Mouse (Mus musculus) brain, adult 2 months (tissue): ENCODE data around the gene Eogt.

Source experiments
- DNase-seq: peaks from one replicate; pipeline ENCODE4 v3.0.0; 2011; ENCODE audit warnings: low read depth, low spot score

Gene Eogt

DNA sequence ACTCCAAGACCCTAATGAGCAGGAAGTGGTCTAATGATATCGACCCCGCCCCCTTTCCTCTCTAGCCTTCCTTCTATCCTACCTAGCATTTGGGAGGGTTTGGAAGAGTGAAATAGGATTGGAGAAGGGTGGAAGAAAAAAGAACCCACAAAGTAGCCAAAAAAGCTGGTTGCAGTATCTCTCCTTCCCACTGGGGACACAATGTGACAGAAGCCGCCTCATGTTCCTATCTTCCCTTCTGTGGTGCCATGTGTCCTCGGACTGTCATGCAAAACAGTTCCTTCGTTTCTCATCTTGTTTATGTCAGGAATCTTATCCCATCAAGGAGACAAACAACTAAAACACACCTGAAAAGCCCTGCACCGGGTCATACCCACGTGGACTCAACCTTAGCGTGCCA is 42.9 kb downstream of the Eogt start:
- no peak for DNase-seq

DNA sequence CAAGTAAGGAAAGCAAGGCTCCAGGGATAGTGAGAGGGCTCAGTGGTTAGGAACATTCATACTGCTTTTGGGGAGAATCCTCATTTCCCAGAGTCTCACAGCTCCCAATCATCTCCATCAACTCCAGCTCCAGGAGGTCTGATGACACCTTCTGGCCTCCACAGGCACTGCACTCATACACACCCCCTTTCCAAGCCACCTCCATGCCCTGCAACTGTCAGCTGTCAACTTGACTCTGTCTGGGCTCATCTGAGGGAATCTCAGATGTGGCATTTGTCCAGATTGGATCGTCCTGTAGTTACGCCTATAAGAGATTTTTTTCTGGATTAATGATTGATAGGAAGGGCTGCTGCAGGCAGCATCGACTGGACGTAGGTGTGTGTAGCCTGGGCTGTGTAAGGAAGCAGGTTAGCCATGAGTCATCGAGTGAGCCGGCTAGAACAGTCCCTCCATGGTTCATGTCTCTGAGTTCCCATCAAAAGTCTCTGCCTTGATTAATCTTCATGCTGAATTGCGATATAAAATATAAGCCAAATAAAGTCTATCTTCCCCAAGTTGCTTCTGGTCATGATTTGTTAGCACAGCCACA is 44.6 kb downstream of the Eogt start:
- DNase-seq: peak; percentile 49

DNA sequence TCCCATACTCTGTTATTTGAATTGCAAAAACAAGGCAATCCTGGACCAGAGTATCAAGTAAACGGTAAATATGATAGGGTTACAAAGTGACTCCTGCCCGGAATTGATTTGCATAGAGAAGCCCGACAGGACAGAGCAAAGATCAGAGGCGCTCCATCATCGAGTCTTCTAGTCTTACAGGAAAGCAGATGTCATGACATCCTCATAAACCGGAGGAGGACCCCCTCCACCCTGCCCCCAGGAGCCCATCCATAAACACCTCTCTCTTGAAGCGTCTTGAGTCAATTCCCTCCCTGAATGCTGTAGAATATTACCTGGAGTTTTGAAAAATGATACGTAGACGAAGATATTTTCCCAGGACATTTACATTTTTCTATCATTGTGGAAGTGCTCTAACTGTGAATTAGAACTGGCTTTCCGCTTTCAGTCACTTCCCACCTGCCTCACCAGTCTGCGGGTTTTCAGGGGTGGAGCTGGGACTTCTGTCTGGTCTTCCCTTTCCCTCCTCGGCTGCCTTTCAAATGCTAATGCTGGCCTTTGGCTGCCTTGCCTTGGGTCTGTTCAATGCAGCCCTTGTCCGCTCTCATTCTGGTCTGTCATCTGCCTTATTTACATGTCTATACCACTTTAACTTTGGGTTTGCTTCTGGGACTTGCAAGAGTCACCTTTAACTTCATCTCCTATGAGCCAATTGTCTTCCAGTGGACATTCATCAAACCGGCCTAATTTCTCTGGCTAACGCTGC is 46.9 kb downstream of the Eogt start:
- DNase-seq: no peak

GRCm38 (mm10) chr6:97101190-97101957 is 47.6 kb downstream of the Eogt start:
- no peak for DNase-seq

DNA sequence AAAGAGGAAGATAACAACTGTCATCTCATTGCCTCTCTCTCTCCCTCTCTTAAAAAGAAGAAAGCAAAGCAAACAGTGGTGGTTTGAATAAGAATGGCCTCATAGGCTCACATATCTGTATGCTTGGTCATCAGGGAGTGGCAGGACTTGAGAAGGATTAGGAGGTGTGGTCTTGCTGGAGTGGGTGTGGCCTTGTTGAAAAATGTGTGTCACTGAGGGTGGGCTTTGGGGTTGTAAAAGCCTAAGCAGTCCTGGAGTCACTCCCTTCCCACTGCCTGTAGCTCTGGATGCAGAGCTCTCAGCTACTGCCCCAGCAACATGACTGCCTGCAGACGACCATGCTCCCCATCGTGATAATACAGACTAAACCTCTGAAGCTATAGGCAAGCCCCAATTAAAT is 66.6 kb downstream of the Eogt start:
- DNase-seq: no peak

DNA sequence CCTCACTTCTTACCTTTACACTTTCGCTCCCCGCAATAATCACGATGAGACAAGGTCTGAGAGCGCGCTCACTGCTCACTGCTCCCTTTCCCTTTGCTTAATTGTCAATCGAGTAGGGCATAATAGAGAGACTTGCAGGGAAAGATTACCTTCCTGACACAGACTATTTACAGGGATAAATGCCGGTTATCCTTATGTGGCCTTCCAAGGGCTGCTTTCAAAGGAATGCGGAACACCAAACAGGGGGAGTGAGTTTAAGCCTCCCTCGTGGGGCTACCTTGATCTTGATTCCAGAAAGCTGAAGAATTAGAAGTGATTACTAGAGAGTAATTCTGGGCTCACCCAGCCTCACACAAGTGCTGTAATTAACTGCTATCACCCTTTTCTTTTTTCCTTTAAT is 69.0 kb downstream of the Eogt start:
- DNase-seq: no peak

DNA sequence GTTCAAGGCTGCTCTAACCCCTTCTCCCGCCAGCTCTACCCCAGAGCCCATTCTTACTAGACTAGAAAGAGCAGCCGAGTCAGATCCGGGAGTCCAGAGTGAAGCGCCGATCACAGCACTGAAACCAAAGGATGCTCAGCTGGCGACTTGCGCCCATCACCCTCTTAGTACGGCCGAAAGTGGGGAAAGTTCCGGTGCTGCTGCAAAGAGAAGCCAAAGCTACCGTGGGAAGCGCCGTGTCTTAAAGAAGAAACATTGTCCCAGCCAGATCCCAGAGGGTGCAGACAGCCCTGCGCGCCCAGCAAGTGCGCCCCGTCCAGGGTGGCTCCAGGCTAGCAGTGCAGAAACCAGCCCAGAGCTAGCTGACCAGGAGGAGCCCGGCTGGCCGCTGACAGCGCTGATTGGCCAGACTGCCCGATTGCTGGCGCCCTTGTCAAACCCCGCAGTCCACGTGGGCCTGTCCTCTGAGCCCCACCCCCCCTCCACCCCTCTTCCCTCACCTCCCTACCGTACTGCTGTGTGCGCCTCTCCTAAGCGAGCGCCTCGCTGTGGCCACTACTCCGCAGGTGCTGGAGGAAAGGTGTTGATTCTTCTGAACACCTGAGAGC is 88.8 kb downstream of the Eogt start, which contains the start of gene Fam19a4:
TSS of gene Fam19a4 (minus strand) at position 340 of the 608 bp plus-strand sequence.
- DNase-seq: peak; percentile 28
